Mouse (Mus musculus): Measurements from ENCODE around the gene Gsta4.

GRCm38 (mm10) chr9:78176831-78177230, 5.7 kb upstream of the Gsta4 start:
- no peak for TF ChIP-seq CTCF (IDR thresholded peaks at IDR 0.05; ENCODE audit: low read depth)
- no peak for TF ChIP-seq EP300 (IDR thresholded peaks at IDR 0.05; ENCODE audit: low read depth)
